11 mouse cellular contexts compared by ENCODE assay signal in genomic region chr11:86547412-86547811, GRCm38 (mm10). TPM values are rescaled to one million over a fixed set of nuclear protein-coding genes. Genes with fewer than 3 reads are reported as not detected.
DNase-seq lines count a peak whose midpoint lies in the region; ATAC-seq and TF ChIP-seq lines count a peak whose summit lies in the region.
"Had no signal": no experiment of that assay in that cellular context is flagged by ENCODE, and none has a peak within 500 bp of the region (broad histone marks: within the 10 kb centered on the region; RNA-seq: fewer than 3 reads in every experiment).

No protein-coding gene starts in this region.

- no peak for TF ChIP-seq POLR2A in liver, adult 2 months (IDR thresholded peaks at IDR 0.05; ENCODE audit: extremely low read depth, insufficient read depth, low read length)

- no peak overlapping the region for H3K4me3 ChIP-seq in liver, adult 2 months (ENCODE audit: insufficient read depth, low read depth, low read length)
- H3K4me3 ChIP-seq in liver, embryonic 12.5 days, result no peak overlapping the region
- H3K4me3 ChIP-seq: embryonic facial prominence, embryonic 12.5 days; heart, embryonic 13.5 days; liver, embryonic 15.5 days had no signal

- peaks cover 7% of the 10 kb centered on the region; the same call in 1 of the 2 replicates for H3K36me3 ChIP-seq in liver, adult 2 months (ENCODE audit: control insufficient read depth, insufficient read depth, low read length)
- H3K36me3 ChIP-seq in liver, embryonic 12.5 days, result peaks cover 30% of the 10 kb centered on the region
- peaks cover 5% of the 10 kb centered on the region; the same call in 1 of the 2 replicates for H3K36me3 ChIP-seq in splenic B cell, adult 2 months (ENCODE audit: control insufficient read depth, insufficient read depth, low read length, poor library complexity, severe bottlenecking)

- DNase-seq in liver, adult 2 months (ENCODE audit: extremely low read depth, low read depth, low spot score), result no peak
- DNase-seq in CD8-positive naive resting alpha-beta T cell, adult 2 months (ENCODE audit: low read depth in 2 of 2, low spot score in 2 of 2), result peak; percentile 9 to 49
- peak; percentile 57 for DNase-seq in MEL-GATA-1-ER (ENCODE audit: extremely low read depth, low read depth)
- peak; percentile 43 for DNase-seq in splenic B cell, adult 2 months (ENCODE audit: low read depth, low spot score)
- DNase-seq in cerebellum, adult 9-11 months, result no peak
- DNase-seq: cerebellum, postnatal 10 days had no signal

- peaks cover 5% of the 10 kb centered on the region; the same call in 1 of the 2 replicates for H3K4me1 ChIP-seq in liver, adult 2 months (ENCODE audit: control insufficient read depth, insufficient read depth, low read length)
- peaks cover 30% of the 10 kb centered on the region for H3K4me1 ChIP-seq in liver, embryonic 12.5 days

- H3K27ac ChIP-seq in liver, adult 2 months (replicated peaks; ENCODE audit: insufficient read depth, low read depth, low read length), result no peak overlapping the region
- no peak overlapping the region for H3K27ac ChIP-seq in liver, embryonic 12.5 days
- H3K27ac ChIP-seq: embryonic facial prominence, embryonic 12.5 days; heart, embryonic 13.5 days; liver, embryonic 15.5 days had no signal

- WGBS in liver, adult 2 months, result 100% methylated on average over 1 of the region's 1 CpGs
- 96% methylated on average over 1 of the region's 1 CpGs for WGBS in liver, embryonic 12.5 days (ENCODE audit: insufficient replicate concordance)

- no peak for ATAC-seq in liver, embryonic 12.5 days
- no peak for ATAC-seq in activated CD4-positive, CD25-positive, alpha-beta regulatory T cell, adult 4 months

- H3K9me3 ChIP-seq in liver, embryonic 12.5 days (replicated peaks), result no peaks in the 10 kb centered on the region
- H3K9me3 ChIP-seq: embryonic facial prominence, embryonic 12.5 days; heart, embryonic 13.5 days; liver, embryonic 15.5 days had no signal

- no peaks in the 10 kb centered on the region for H3K27me3 ChIP-seq in liver, adult 2 months (ENCODE audit: control insufficient read depth, insufficient read depth, low read length)
- H3K27me3 ChIP-seq in liver, embryonic 12.5 days (replicated peaks), result no peaks in the 10 kb centered on the region
- no peaks in the 10 kb centered on the region for H3K27me3 ChIP-seq in splenic B cell, adult 2 months (ENCODE audit: control insufficient read depth, insufficient read depth, low read length, poor library complexity, severe bottlenecking)
- H3K27me3 ChIP-seq: embryonic facial prominence, embryonic 12.5 days; heart, embryonic 13.5 days; liver, embryonic 15.5 days had no signal

- peaks cover 9% of the 10 kb centered on the region for H3K79me2 ChIP-seq in liver, adult 2 months (ENCODE audit: control insufficient read depth, insufficient read depth, low read length)

- 0 out of 2 replicates have a peak, but pooled peaks have one; percentile 4 for TF ChIP-seq CTCF in liver, adult 2 months (IDR thresholded peaks at IDR 0.05; ENCODE audit: low read depth, low read length)

- H3K4me2 ChIP-seq in liver, embryonic 12.5 days, result no peak overlapping the region
- H3K4me2 ChIP-seq: embryonic facial prominence, embryonic 12.5 days; heart, embryonic 13.5 days; liver, embryonic 15.5 days had no signal

- no peak overlapping the region for H3K9ac ChIP-seq in liver, adult 2 months (ENCODE audit: low read depth, low read length)
- no peak overlapping the region for H3K9ac ChIP-seq in liver, embryonic 12.5 days
- H3K9ac ChIP-seq: embryonic facial prominence, embryonic 12.5 days; heart, embryonic 13.5 days; liver, embryonic 15.5 days had no signal

RNA-seq across cellular contexts. Expression of gene Tubd1, which starts 2.6 kb away (rescaled TPM):
- 2.6 and 4.3 TPM in 2 replicates for total RNA-seq in liver, adult 2 months (2014; rRNA removed)
- 1.7 and 2.0 TPM in 2 replicates for polyA plus RNA-seq in liver, adult 2 months (2012; rRNA removed)
- polyA plus RNA-seq in liver, embryonic 12.5 days (2016; fragmentation: Nextera tagmentation; extraction: Ambion mirVana), result 13.7 and 14.8 TPM in 2 replicates
- polyA plus RNA-seq in activated CD4-positive, CD25-positive, alpha-beta regulatory T cell, adult 4 months (2017; shearing (Covaris generic)), result 1 to 10 TPM; 5.7 to 5.9 TPM

RNA-seq across cellular contexts. Expression of gene Rps6kb1, which starts 2.8 kb away (rescaled TPM):
- 14.4 TPM in 2 replicates for total RNA-seq in liver, adult 2 months (2014; rRNA removed)
- polyA plus RNA-seq in liver, adult 2 months (2012; rRNA removed), result 6.2 and 6.3 TPM in 2 replicates
- 35.9 and 40.6 TPM in 2 replicates for polyA plus RNA-seq in liver, embryonic 12.5 days (2016; fragmentation: Nextera tagmentation; extraction: Ambion mirVana)
- 10 to 100 TPM; 40.2 to 56.5 TPM for polyA plus RNA-seq in activated CD4-positive, CD25-positive, alpha-beta regulatory T cell, adult 4 months (2017; shearing (Covaris generic))

Comparison
In these comparisons a context has a peak if more than half of its experiments do, and no peak if none do; other contexts are left out.
1. DNase-seq: peak in CD8-positive naive resting alpha-beta T cell, adult 2 months (2 of 2), MEL-GATA-1-ER (single experiment) and splenic B cell, adult 2 months (single experiment); none in liver, adult 2 months (single experiment) and cerebellum, adult 9-11 months (single experiment).